Mouse (Mus musculus) Patski (cell line): ENCODE data around the gene Cavin1. TPM values are rescaled to one million over a fixed set of nuclear protein-coding genes. Genes with fewer than 3 reads are reported as not detected.

Experiments used
- ATAC-seq: fragments of 100-300 bp; one replicate; pipeline ENCODE4 v1.8.0; 2021
- CTCF ChIA-PET: fragments of 350-600 bp; sonication (Branson Sonifier 250); formaldehyde crosslinking; loops from one replicate; lab custom pipeline; 2022; ENCODE audit warnings: inconsistent platforms; lab: Charles Lee
- POLR2A ChIA-PET: fragments of 350-600 bp; sonication (Branson Sonifier 250); formaldehyde crosslinking; loops from one replicate; lab custom pipeline; 2022; ENCODE audit warnings: antibody characterized with exemption, inconsistent platforms; lab: Charles Lee
- DNase-seq: peaks from one replicate; pipeline ENCODE4 v3.0.0-alpha.2; 2011; ENCODE audit warnings: low read depth, low spot score
- H3K27me3 ChIP-seq: fragments of 371-371 bp; one replicate; pipeline ENCODE4 v1.5.1; 2021
- CTCF ChIP-seq: fragments of 100-300 bp; IDR thresholded peaks from one replicate; pipeline ENCODE4 v1.5.1; 2021
- in situ Hi-C: fragments of 300-500 bp; cut with MboI; formaldehyde crosslinking; loops from 3 replicates; pipeline ENCODE4 v1.11.1; 2018; ENCODE audit warnings: low pct_unique_long_range_greater_than_20kb, mixed read lengths
- polyA plus RNA-seq: library from polyadenylated mRNA; unstranded; gene quantifications from one replicate; pipeline ENCODE4 v1.2.3, GENCODE M21; 2021

Gene Cavin1
- polyA plus RNA-seq, 1 experiment from 2014 or later = 211 TPM

DNA sequence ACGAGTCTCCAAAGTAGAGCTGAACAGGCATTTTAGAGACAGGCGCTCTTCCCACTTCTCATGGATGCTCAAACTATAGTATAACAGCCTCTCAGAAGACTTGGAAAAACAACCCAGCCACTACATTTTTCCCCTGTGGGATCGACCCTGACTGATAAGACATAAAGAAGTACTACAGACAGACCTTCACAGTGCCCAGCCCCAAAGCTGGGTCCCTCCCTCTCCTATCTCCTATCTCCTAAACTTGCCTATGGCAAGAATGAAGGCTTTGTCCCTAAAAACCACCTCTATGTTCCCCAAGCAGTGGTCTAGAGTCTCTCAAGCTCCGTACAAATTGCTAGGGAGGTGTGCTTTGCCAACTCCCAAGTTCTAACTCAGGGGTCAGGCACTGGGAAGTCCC, 63.8 kb downstream of the Cavin1 start:
- CTCF ChIA-PET = interaction anchor here (1.5 kb wide), 2 partner anchors 9 to 50 kb away, joined by 3 to 6 read pairs; no protein-coding TSS in a partner anchor
- POLR2A ChIA-PET = interaction anchor here (0.6 to 1.3 kb wide), 3 partner anchors 12 to 25 kb away, joined by 3 read pairs; no protein-coding TSS in a partner anchor
- H3K27me3 ChIP-seq = no peaks in the 10 kb centered on the region
- in situ Hi-C loops = no loop called here
- TF ChIP-seq CTCF = no peak
- DNase-seq (no peak), ATAC-seq (no peak)

Other genes with a start within 250 kb of the Cavin1 start
- 194 TPM for gene Rab5c, start 232.7 kb downstream of the Cavin1 start, polyA plus RNA-seq
- gene Kcnh4, start 210.9 kb downstream of the Cavin1 start, polyA plus RNA-seq = 0.01 TPM
- not detected for gene Hcrt, start 208.0 kb downstream of the Cavin1 start, polyA plus RNA-seq
- gene Ghdc, start 199.9 kb downstream of the Cavin1 start, polyA plus RNA-seq = 24.7 TPM
- gene Stat5b, start 120.2 kb downstream of the Cavin1 start, polyA plus RNA-seq = 26.8 TPM
- 14.4 TPM for gene Stat5a, start 111.5 kb downstream of the Cavin1 start, polyA plus RNA-seq
- gene Stat3, start 31.3 kb downstream of the Cavin1 start, polyA plus RNA-seq = 152 TPM
- 141 TPM for gene Atp6v0a1, start 38.6 kb upstream of the Cavin1 start, polyA plus RNA-seq
- 46.4 TPM for gene Naglu, start 99.1 kb upstream of the Cavin1 start, polyA plus RNA-seq
- gene Hsd17b1, start 107.5 kb upstream of the Cavin1 start, polyA plus RNA-seq = 0.83 TPM
- gene Coasy, start 111.7 kb upstream of the Cavin1 start, polyA plus RNA-seq = 45.7 TPM
- 44.5 TPM for gene Mlx, start 116.4 kb upstream of the Cavin1 start, polyA plus RNA-seq
- gene Psmc3ip, start 124.5 kb upstream of the Cavin1 start, polyA plus RNA-seq = 20.6 TPM
- 72.2 TPM for gene Retreg3, start 149.0 kb upstream of the Cavin1 start, polyA plus RNA-seq
- 70.2 TPM for gene Tubg1, start 149.1 kb upstream of the Cavin1 start, polyA plus RNA-seq
- 3.5 TPM for gene Tubg2, start 185.0 kb upstream of the Cavin1 start, polyA plus RNA-seq
- 10.8 TPM for gene Cntnap1, start 199.6 kb upstream of the Cavin1 start, polyA plus RNA-seq
- gene Plekhh3, start 200.5 kb upstream of the Cavin1 start, polyA plus RNA-seq = 33.3 TPM
- 0.95 TPM for gene Ccr10, start 204.6 kb upstream of the Cavin1 start, polyA plus RNA-seq